Mouse (Mus musculus): Measurements from ENCODE around the gene Shpk.

GRCm38 (mm10) chr11:73199230-73199712 lies at the start of gene Shpk:
- TF ChIP-seq POLR2A (IDR thresholded peaks at IDR 0.05; ENCODE audit: insufficient read length, low read depth) (peak; percentile 92), CEBPB (IDR thresholded peaks at IDR 0.05; ENCODE audit: insufficient read depth, poor library complexity, severe bottlenecking) (no peak), E2F4 (IDR thresholded peaks at IDR 0.05; ENCODE audit: insufficient read depth) (no peak), MYOD1 (IDR thresholded peaks at IDR 0.05; ENCODE audit: control insufficient read depth in 1 of 3, insufficient read length in 2 of 3, low read depth in 2 of 3) (no peak), POLR2AphosphoS2 (IDR thresholded peaks at IDR 0.05; ENCODE audit: insufficient read length, low read depth) (peak; percentile 94)
